ENCODE assay signal across 21 mouse cellular contexts in genomic region chr3:146260845-146261244, GRCm38 (mm10). TPM values are rescaled to one million over a fixed set of nuclear protein-coding genes. Genes with fewer than 3 reads are reported as not detected.
"Had no signal": no experiment of that assay in that cellular context is flagged by ENCODE, and none has a peak within 500 bp of the region (broad histone marks: within the 10 kb centered on the region; RNA-seq: fewer than 3 reads in every experiment).

No protein-coding gene starts in this region.

- H3K27me3 ChIP-seq: heart, embryonic 13.5 days; hindbrain, embryonic 15.5 days; intestine, embryonic 15.5 days; limb, embryonic 12.5 days; liver, embryonic 13.5 days had no signal

- H3K4me3 ChIP-seq: heart, embryonic 13.5 days; hindbrain, embryonic 13.5 days; hindbrain, embryonic 15.5 days; intestine, embryonic 15.5 days; layer of hippocampus, adult 2 months; left cerebral cortex, adult 2 months; limb, embryonic 10.5 days; limb, embryonic 12.5 days; liver, embryonic 13.5 days had no signal

- DNase-seq: forebrain, postnatal 0 days; gastrocnemius, postnatal 14 days; gastrocnemius, postnatal 36 days; heart, postnatal 10 days; kidney, postnatal 10 days; kidney, postnatal 4 days; liver; liver, embryonic 13.5 days had no signal

- H3K9me3 ChIP-seq: heart, embryonic 13.5 days; hindbrain, embryonic 13.5 days; hindbrain, embryonic 15.5 days; intestine, embryonic 15.5 days; limb, embryonic 10.5 days; limb, embryonic 12.5 days; liver, embryonic 13.5 days had no signal

- H3K4me2 ChIP-seq: heart, embryonic 11.5 days; heart, embryonic 13.5 days; hindbrain, embryonic 13.5 days; hindbrain, embryonic 15.5 days; intestine, embryonic 15.5 days; limb, embryonic 12.5 days; liver, embryonic 11.5 days; liver, embryonic 13.5 days had no signal

- H3K36me3 ChIP-seq: heart, embryonic 13.5 days; hindbrain, embryonic 13.5 days; hindbrain, embryonic 15.5 days; intestine, embryonic 15.5 days; limb, embryonic 10.5 days; limb, embryonic 12.5 days; liver, embryonic 13.5 days had no signal

- H3K4me1 ChIP-seq: hindbrain, embryonic 13.5 days; hindbrain, embryonic 15.5 days; liver, embryonic 13.5 days had no signal

- H3K9ac ChIP-seq: forebrain, postnatal 0 days; heart, embryonic 13.5 days; hindbrain, embryonic 13.5 days; hindbrain, embryonic 15.5 days; intestine, embryonic 15.5 days; limb, embryonic 12.5 days; liver, embryonic 13.5 days had no signal

- ATAC-seq: forebrain, postnatal 0 days; inflammation-experienced regulatory T-cells, adult 6 months; intestine, embryonic 15.5 days; intestine, postnatal 0 days had no signal

- H3K27ac ChIP-seq: heart, embryonic 13.5 days; hindbrain, embryonic 13.5 days; hindbrain, embryonic 15.5 days; intestine, embryonic 15.5 days; layer of hippocampus, adult 2 months; left cerebral cortex, adult 2 months; limb, embryonic 10.5 days; limb, embryonic 12.5 days; liver, embryonic 13.5 days had no signal

RNA-seq across cellular contexts. Expression of gene Lpar3, which starts 40.1 kb away (rescaled TPM):
- total RNA-seq: hematopoietic stem cell, adult 5-6 weeks had no signal
